Mouse (Mus musculus): ENCODE measurements around the gene Klre1.

DNA sequence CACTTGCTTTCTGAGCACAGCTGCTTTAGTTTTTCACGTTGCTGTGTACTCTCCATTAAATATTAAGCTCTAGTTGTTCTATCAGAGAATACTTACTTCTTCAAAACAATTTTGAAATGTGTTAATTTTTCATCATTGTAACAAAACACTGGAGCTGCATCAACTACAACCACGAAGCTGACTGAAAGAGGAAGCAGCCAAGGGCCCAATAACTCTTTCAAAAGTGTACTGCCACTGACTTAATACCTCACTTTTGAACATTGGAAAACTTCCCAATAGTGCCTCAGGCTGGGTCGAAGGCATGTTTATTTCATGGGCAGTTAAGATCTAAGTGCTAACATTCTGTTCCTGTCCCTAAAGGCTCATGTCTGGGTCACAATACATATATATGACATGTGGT is 29.7 kb upstream of the Klre1 start:
- no peak for TF ChIP-seq EP300 (IDR thresholded peaks at IDR 0.05; ENCODE audit: low read depth)
- TF ChIP-seq CTCF (IDR thresholded peaks at IDR 0.05; ENCODE audit: low read depth): no peak

Measured in liver, postnatal 0 days (tissue).